26 mouse cellular contexts compared by ENCODE assay signal in the genomic region with DNA sequence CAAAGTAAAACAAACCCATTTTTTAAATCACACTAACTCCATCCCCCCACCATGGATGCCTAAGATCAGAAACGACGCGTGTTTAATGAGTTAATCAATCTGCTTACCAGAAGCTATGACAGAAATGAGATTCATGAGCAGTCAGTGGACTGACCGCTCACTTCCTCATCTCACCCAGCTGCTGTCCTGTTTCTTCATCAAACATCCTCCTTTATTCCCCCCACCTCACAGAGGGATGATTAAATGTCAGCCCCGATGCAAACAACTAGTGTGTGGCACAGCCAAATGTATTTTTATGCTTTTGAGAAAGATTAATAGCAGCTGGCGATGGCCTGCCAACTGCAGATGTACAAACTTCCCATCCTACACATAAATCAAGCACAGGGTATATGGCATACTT.
"Had no signal": no experiment of that assay in that cellular context is flagged by ENCODE, and none has a peak within 500 bp of the region (broad histone marks: within the 10 kb centered on the region; RNA-seq: fewer than 3 reads in every experiment).

No protein-coding gene starts in this region.

- H3K4me3 ChIP-seq: gastrocnemius, adult 2 months; heart, adult 2 months; heart, embryonic 13.5 days; heart, embryonic 15.5 days; hindbrain, embryonic 10.5 days; intestine, embryonic 15.5 days; left cerebral cortex, adult 2 months; limb, embryonic 10.5 days; limb, embryonic 12.5 days; liver, embryonic 13.5 days; liver, embryonic 15.5 days had no signal

- H3K27ac ChIP-seq: gastrocnemius, adult 2 months; heart, adult 2 months; heart, embryonic 13.5 days; heart, embryonic 15.5 days; intestine, embryonic 15.5 days; limb, embryonic 10.5 days; limb, embryonic 12.5 days; liver, embryonic 13.5 days; liver, embryonic 15.5 days had no signal

- H3K9ac ChIP-seq: heart, embryonic 13.5 days; heart, embryonic 15.5 days; intestine, embryonic 15.5 days; limb, embryonic 12.5 days; liver, embryonic 13.5 days; liver, embryonic 15.5 days had no signal

- DNase-seq: gastrocnemius, adult 2 months; gastrocnemius, postnatal 10 days; gastrocnemius, postnatal 25 days; heart, adult 2 months; heart, postnatal 14 days; heart, postnatal 36 days; kidney, adult 18-20 months; kidney, adult 8-10 months; kidney, postnatal 10 days; kidney, postnatal 25 days; kidney, postnatal 4 days; layer of hippocampus, adult 9-11 months; liver; liver, embryonic 13.5 days had no signal

- H3K36me3 ChIP-seq: heart, embryonic 15.5 days; liver, embryonic 15.5 days had no signal

- H3K9me3 ChIP-seq: heart, embryonic 13.5 days; heart, embryonic 15.5 days; hindbrain, embryonic 10.5 days; intestine, embryonic 15.5 days; limb, embryonic 10.5 days; limb, embryonic 12.5 days; liver, embryonic 13.5 days; liver, embryonic 15.5 days had no signal

- H3K4me1 ChIP-seq: intestine, embryonic 15.5 days; limb, embryonic 10.5 days; limb, embryonic 12.5 days; liver, embryonic 13.5 days; liver, embryonic 15.5 days had no signal

- ATAC-seq: inflammation-experienced regulatory T-cells, adult 6 months; intestine, embryonic 15.5 days; intestine, postnatal 0 days had no signal

- H3K4me2 ChIP-seq: heart, embryonic 11.5 days; heart, embryonic 13.5 days; heart, embryonic 15.5 days; intestine, embryonic 15.5 days; limb, embryonic 12.5 days; liver, embryonic 11.5 days; liver, embryonic 13.5 days; liver, embryonic 15.5 days had no signal

- H3K27me3 ChIP-seq: heart, embryonic 13.5 days; heart, embryonic 15.5 days; intestine, embryonic 15.5 days; limb, embryonic 12.5 days; liver, embryonic 13.5 days; liver, embryonic 15.5 days had no signal
